9 mouse cellular contexts compared by ENCODE assay signal in the genomic region with DNA sequence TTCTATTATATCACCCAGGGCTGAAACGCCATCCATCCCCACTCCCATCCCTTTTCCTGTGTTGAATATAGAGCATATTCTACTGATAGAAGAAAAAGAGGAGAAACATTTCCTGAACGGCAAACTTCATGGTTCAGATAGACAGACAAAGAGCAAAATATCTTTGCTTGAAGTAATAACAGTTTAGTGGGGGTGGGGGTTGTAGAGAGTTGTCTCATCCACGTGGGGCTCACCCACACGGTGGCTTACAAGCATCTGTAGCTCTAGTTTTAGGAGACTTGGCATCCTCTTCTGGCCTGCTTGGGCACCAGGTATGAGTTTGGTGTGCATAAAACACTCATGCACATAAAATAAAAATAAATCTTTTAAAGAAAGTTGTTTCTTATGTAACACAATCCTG. TPM values are rescaled to one million over a fixed set of nuclear protein-coding genes. Genes with fewer than 3 reads are reported as not detected.
DNase-seq lines count a peak whose midpoint lies in the region; ATAC-seq and TF ChIP-seq lines count a peak whose summit lies in the region.
"Had no signal": no experiment of that assay in that cellular context is flagged by ENCODE, and none has a peak within 500 bp of the region (broad histone marks: within the 10 kb centered on the region; RNA-seq: fewer than 3 reads in every experiment).

No protein-coding gene starts in this region.

- DNase-seq in heart, embryonic 10.5 days (ENCODE audit: low spot score), result no peak
- DNase-seq in heart, adult 18-20 months, result no peak
- no peak for DNase-seq in liver, embryonic 13.5 days
- DNase-seq in urinary bladder, postnatal 14 days (ENCODE audit: low spot score), result no peak
- DNase-seq in urinary bladder, postnatal 10 days (ENCODE audit: low spot score), result no peak
- DNase-seq in spleen, adult 18-20 months, result no peak

- H3K27ac ChIP-seq in heart, embryonic 10.5 days, result peak overlapping the region; percentile 98
- H3K27ac ChIP-seq in forebrain, embryonic 12.5 days, result no peak overlapping the region
- no peak overlapping the region for H3K27ac ChIP-seq in liver, embryonic 13.5 days

- H3K4me1 ChIP-seq in heart, embryonic 10.5 days, result peaks cover 19% of the 10 kb centered on the region
- peaks cover 23% of the 10 kb centered on the region for H3K4me1 ChIP-seq in forebrain, embryonic 12.5 days
- peaks cover 46% of the 10 kb centered on the region for H3K4me1 ChIP-seq in liver, embryonic 13.5 days (replicated peaks)

- H3K9me3 ChIP-seq in heart, embryonic 10.5 days, result no peaks in the 10 kb centered on the region
- no peaks in the 10 kb centered on the region for H3K9me3 ChIP-seq in forebrain, embryonic 12.5 days
- no peaks in the 10 kb centered on the region for H3K9me3 ChIP-seq in liver, embryonic 13.5 days (replicated peaks)
- H3K9me3 ChIP-seq: G1E had no signal

- H3K36me3 ChIP-seq in heart, embryonic 10.5 days, result no peaks in the 10 kb centered on the region
- H3K36me3 ChIP-seq in C2C12 (ENCODE audit: control insufficient read depth, insufficient read depth), result peaks cover 7% of the 10 kb centered on the region
- no peaks in the 10 kb centered on the region for H3K36me3 ChIP-seq in forebrain, embryonic 12.5 days (replicated peaks)
- H3K36me3 ChIP-seq in liver, embryonic 13.5 days, result no peaks in the 10 kb centered on the region
- H3K36me3 ChIP-seq: G1E had no signal

- peaks cover 6% of the 10 kb centered on the region for H3K79me3 ChIP-seq in C2C12 (ENCODE audit: low read depth)

- ATAC-seq in forebrain, embryonic 12.5 days (ENCODE audit: low FRiP score), result no peak
- ATAC-seq in liver, embryonic 13.5 days (ENCODE audit: low read depth), result no peak

- WGBS in heart, embryonic 10.5 days, result 30% methylated on average over 4 of the region's 4 CpGs
- 26% methylated on average over 4 of the region's 4 CpGs for WGBS in forebrain, embryonic 12.5 days
- WGBS in liver, embryonic 13.5 days (ENCODE audit: insufficient replicate concordance), result 40% methylated on average over 4 of the region's 4 CpGs

- no peaks in the 10 kb centered on the region for H3K27me3 ChIP-seq in heart, embryonic 10.5 days (ENCODE audit: insufficient read depth, poor library complexity, severe bottlenecking)
- H3K27me3 ChIP-seq in C2C12 (ENCODE audit: control insufficient read depth, insufficient read depth, insufficient read length), result no peaks in the 10 kb centered on the region
- no peaks in the 10 kb centered on the region for H3K27me3 ChIP-seq in forebrain, embryonic 12.5 days
- peaks cover 25% of the 10 kb centered on the region for H3K27me3 ChIP-seq in liver, embryonic 13.5 days

- H3K4me2 ChIP-seq in forebrain, embryonic 12.5 days, result peak overlapping the region; percentile 63
- H3K4me2 ChIP-seq in liver, embryonic 13.5 days, result peak overlapping the region; percentile 90

- peaks cover 25% of the 10 kb centered on the region for H3K79me2 ChIP-seq in C2C12 (ENCODE audit: control insufficient read depth, insufficient read depth)

- H3K9ac ChIP-seq in forebrain, embryonic 12.5 days, result peak overlapping the region; percentile 97; the same call in 1 of the 2 replicates
- H3K9ac ChIP-seq in liver, embryonic 13.5 days, result no peak overlapping the region

- H3K4me3 ChIP-seq in heart, embryonic 10.5 days, result peak overlapping the region; percentile 95
- peak overlapping the region; percentile 74 for H3K4me3 ChIP-seq in C2C12 (ENCODE audit: insufficient read depth, poor library complexity, severe bottlenecking)
- H3K4me3 ChIP-seq in forebrain, embryonic 12.5 days (replicated peaks), result peak overlapping the region; percentile 94
- no peak overlapping the region for H3K4me3 ChIP-seq in liver, embryonic 13.5 days (replicated peaks)

- no peak for TF ChIP-seq CTCF in C2C12 (IDR thresholded peaks at IDR 0.05; ENCODE audit: control insufficient read depth, insufficient read depth, insufficient read length)

- H3ac ChIP-seq in C2C12 (ENCODE audit: control insufficient read depth, insufficient read length, low read depth), result no peak overlapping the region

TF ChIP-seq in C2C12, 6 proteins besides CTCF, POLR2A, EP300 and RAD21:
- TF ChIP-seq MYOG (IDR thresholded peaks at IDR 0.05; ENCODE audit: control insufficient read depth, extremely low read depth, insufficient read length) (no peak), MAX (IDR thresholded peaks at IDR 0.05) (no peak), FOSL1 (IDR thresholded peaks at IDR 0.05; ENCODE audit: insufficient read depth, low read length, poor library complexity, severe bottlenecking) (no peak), USF1 (IDR thresholded peaks at IDR 0.05; ENCODE audit: low read depth) (no peak), MYOD1 (IDR thresholded peaks at IDR 0.05; ENCODE audit: control insufficient read depth, insufficient read length, low read depth) (no peak), CEBPB (IDR thresholded peaks at IDR 0.05; ENCODE audit: low read depth) (no peak)
TF ChIP-seq in C2C12: peak in this region for 0.

RNA-seq across cellular contexts. Expression of a gene that starts 0.6 kb away (rescaled TPM):
- polyA plus RNA-seq in heart, embryonic 10.5 days (2016; fragmentation: Nextera tagmentation; extraction: Ambion mirVana), result 1,830 and 2,375 TPM in 2 replicates
- 100 to 1,000 TPM in 1 of 2 experiments, 10 to 100 TPM in 1; 99.1 to 111 TPM for total RNA-seq in heart, adult 18-20 months (2021)
- 3,526 TPM for polyA plus RNA-seq in C2C12 (2012; fragmentation: generic; extraction: Trizol)
- polyA plus RNA-seq in forebrain, embryonic 12.5 days (2016; fragmentation: Nextera tagmentation; extraction: Ambion mirVana), result 4,450 and 4,576 TPM in 2 replicates
- polyA plus RNA-seq in liver, embryonic 13.5 days (2015; fragmentation: Nextera tagmentation; extraction: Ambion mirVana), result 268 and 325 TPM in 2 replicates

RNA-seq across cellular contexts. Expression of a gene that starts 59.4 kb away (rescaled TPM):
- 37.4 and 37.7 TPM in 2 replicates for polyA plus RNA-seq in heart, embryonic 10.5 days (2016; fragmentation: Nextera tagmentation; extraction: Ambion mirVana)
- total RNA-seq in heart, adult 18-20 months (2021), result 100 to 1,000 TPM in 1 of 2 experiments, 10 to 100 TPM in 1; 97.7 to 104 TPM
- 56.7 TPM for polyA plus RNA-seq in C2C12 (2012; fragmentation: generic; extraction: Trizol)
- polyA plus RNA-seq in forebrain, embryonic 12.5 days (2016; fragmentation: Nextera tagmentation; extraction: Ambion mirVana), result 29.5 and 39.0 TPM in 2 replicates
- polyA plus RNA-seq in liver, embryonic 13.5 days (2015; fragmentation: Nextera tagmentation; extraction: Ambion mirVana), result 32.6 and 33.4 TPM in 2 replicates
